Mouse (Mus musculus) cerebellum, adult 9-11 months (tissue): ENCODE measurements around the gene Acap1.

Experiments
- DNase-seq: peaks from one replicate; pipeline ENCODE4 v3.0.0; 2022

Acap1 gene

GRCm38 (mm10) chr11:69920266-69921031 lies 25.1 kb upstream of the Acap1 start:
- peak; percentile 80 for DNase-seq

- DNase-seq = peak; percentile 75
Observed at GRCm38 (mm10) chr11:69919661-69920265, 24.4 kb upstream of the Acap1 start.

GRCm38 (mm10) chr11:69919053-69919452 lies 23.7 kb upstream of the Acap1 start:
- DNase-seq = peak; percentile 40

- DNase-seq = no peak
Observed at GRCm38 (mm10) chr11:69918118-69918517, 22.8 kb upstream of the Acap1 start.

- DNase-seq = peak; percentile 46
Observed at GRCm38 (mm10) chr11:69917379-69917948, 22.1 kb upstream of the Acap1 start.

GRCm38 (mm10) chr11:69916652-69917378 lies 21.5 kb upstream of the Acap1 start:
- peak; percentile 38 for DNase-seq

- DNase-seq = peak; percentile 46
Observed at GRCm38 (mm10) chr11:69915667-69916627, 20.6 kb upstream of the Acap1 start.

- DNase-seq = no peak
Observed at GRCm38 (mm10) chr11:69914917-69915430, 19.6 kb upstream of the Acap1 start.

GRCm38 (mm10) chr11:69914372-69914764 lies 19.0 kb upstream of the Acap1 start:
- DNase-seq = no peak

- peak; percentile 93 for DNase-seq
Observed at GRCm38 (mm10) chr11:69913554-69914371, 18.4 kb upstream of the Acap1 start, which contains the start of gene Gps2. Gene Gps2 (plus strand): TSS chr11:69913888.

- DNase-seq = peak; percentile 52
Observed at GRCm38 (mm10) chr11:69912716-69913530, 17.6 kb upstream of the Acap1 start.

GRCm38 (mm10) chr11:69911701-69912100 lies 16.4 kb upstream of the Acap1 start:
- peak; percentile 36 for DNase-seq

- peak; percentile 28 for DNase-seq
Observed at GRCm38 (mm10) chr11:69910781-69911560, 15.6 kb upstream of the Acap1 start.

GRCm38 (mm10) chr11:69910177-69910576 lies 14.8 kb upstream of the Acap1 start:
- DNase-seq = no peak

GRCm38 (mm10) chr11:69909174-69909573 lies 13.8 kb upstream of the Acap1 start:
- no peak for DNase-seq

GRCm38 (mm10) chr11:69908645-69909044 lies 13.3 kb upstream of the Acap1 start:
- DNase-seq = peak; percentile 47

- DNase-seq = peak; percentile 27
Observed at GRCm38 (mm10) chr11:69904311-69904710, 9.0 kb upstream of the Acap1 start.

GRCm38 (mm10) chr11:69902972-69903371 lies 7.6 kb upstream of the Acap1 start:
- peak; percentile 49 for DNase-seq

GRCm38 (mm10) chr11:69901993-69902392 lies 6.7 kb upstream of the Acap1 start:
- no peak for DNase-seq
